Mouse (Mus musculus) lung, embryonic 14.5 days (tissue): ENCODE measurements around the gene Gm3336. TPM values are rescaled to one million over a fixed set of nuclear protein-coding genes. Genes with fewer than 3 reads are reported as not detected.
A peak's percentile ranks its signal among the peaks of the same experiment; 100 is the strongest.

Source experiments
- ATAC-seq: fragments of 200-750 bp; cut with Nextera tagmentation; 2 replicates; pipeline ENCODE4 v1.8.0; 2017; ENCODE audit warnings: mild to moderate bottlenecking, moderate TSS enrichment, moderate library complexity; ENCODE audit not compliant: insufficient read depth
- DNase-seq: peaks from one replicate; pipeline ENCODE4 v3.0.0-alpha.2; 2015
- H3K27ac ChIP-seq: fragments of 300-500 bp; sonication (generic); 2 replicates; pipeline ENCODE4 v1.5.1; 2014; ENCODE audit warnings: low read depth, mild to moderate bottlenecking, moderate library complexity
- H3K27me3 ChIP-seq: fragments of 300-500 bp; sonication (generic); 2 replicates; pipeline ENCODE4 v1.6.1; 2014; ENCODE audit warnings: low read length, control low read depth; ENCODE audit not compliant: insufficient read depth
- H3K36me3 ChIP-seq: fragments of 300-500 bp; sonication (generic); 2 replicates; pipeline ENCODE4 v1.6.1; 2014; ENCODE audit warnings: control low read depth; ENCODE audit not compliant: insufficient read depth
- H3K4me1 ChIP-seq: fragments of 300-500 bp; sonication (generic); 2 replicates; pipeline ENCODE4 v1.6.1; 2014; ENCODE audit warnings: antibody characterized with exemption, control low read depth; ENCODE audit not compliant: insufficient read depth
- H3K4me2 ChIP-seq: fragments of 300-500 bp; sonication (generic); 2 replicates; pipeline ENCODE4 v1.6.1; 2014; ENCODE audit warnings: mild to moderate bottlenecking
- H3K4me3 ChIP-seq: fragments of 300-500 bp; sonication (generic); 2 replicates; pipeline ENCODE4 v1.5.1; 2014; ENCODE audit warnings: low read depth, low read length
- H3K9ac ChIP-seq: fragments of 300-500 bp; sonication (generic); 2 replicates; pipeline ENCODE4 v1.6.1; 2014
- H3K9me3 ChIP-seq: fragments of 300-500 bp; sonication (generic); 2 replicates; pipeline ENCODE4 v1.6.1; 2016; ENCODE audit warnings: low read depth, low read length, control low read depth
- CTCF ChIP-seq: IDR thresholded peaks from 2 replicates; pipeline ENCODE4 v1.5.1; 2016; ENCODE audit warnings: antibody characterized with exemption, low read depth
- WGBS: fragments of 180-500 bp; shearing (Covaris S2); extraction: QIAGEN DNeasy Blood & Tissue Kit; methylation state at CpG from one replicate; pipeline ENCODE4 v1.1.7; 2014; 5-methylcytosine and 5-hydroxymethylcytosine counted together
- polyA plus RNA-seq: library from polyadenylated mRNA; unstranded; fragments of >200 nt; fragmentation: Nextera tagmentation; extraction: Ambion mirVana; gene quantifications from 2 replicates; pipeline ENCODE4 v1.2.1, GENCODE M21; 2014

Gm3336 gene
- not detected in 2 replicates for polyA plus RNA-seq

- Histone ChIP-seq H3K4me1 (no peaks in the 10 kb centered on the region), H3K36me3 (no peaks in the 10 kb centered on the region), H3K27ac (no peak within 1 kb of the TSS), H3K4me3 (no peak within 1 kb of the TSS), H3K9ac (no peak within 1 kb of the TSS), H3K27me3 (no peaks in the 10 kb centered on the region), H3K4me2 (no peak within 1 kb of the TSS), H3K9me3 (no peaks in the 10 kb centered on the region)
- WGBS, result 2% methylated on average over 19 of the region's 19 CpGs
- DNase-seq, result peak; percentile 61
- peak; percentile 89 for TF ChIP-seq CTCF
- ATAC-seq, result peak; percentile 11; the same call in 1 of the 2 replicates
Measured at GRCm38 (mm10) chr8:70718297-70718696, at the start of gene Gm3336. TSS of gene Gm3336 (plus strand) at chr8:70718543.

GRCm38 (mm10) chr8:70671615-70672324 is 46.6 kb upstream of the Gm3336 start:
- no peaks in the 10 kb centered on the region for H3K27me3 ChIP-seq
- peaks cover 3% of the 10 kb centered on the region; the same call in 1 of the 2 replicates for H3K36me3 ChIP-seq
- peaks cover 10% of the 10 kb centered on the region for H3K4me1 ChIP-seq
- 63% methylated on average over 10 of the region's 10 CpGs for WGBS
- DNase-seq (no peak), ATAC-seq (no peak)
- H3K4me2 ChIP-seq, result no peak overlapping the region
- H3K4me3 ChIP-seq, result no peak overlapping the region
- no peak overlapping the region for H3K9ac ChIP-seq
- no peaks in the 10 kb centered on the region for H3K9me3 ChIP-seq
- TF ChIP-seq CTCF, result no peak
- no peak overlapping the region for H3K27ac ChIP-seq

- Histone ChIP-seq H3K27ac (peak overlapping the region; percentile 77), H3K4me2 (peak overlapping the region; percentile 93), H3K4me3 (peak overlapping the region; percentile 68), H3K4me1 (peaks cover 10% of the 10 kb centered on the region), H3K9ac (peak overlapping the region; percentile 53), H3K9me3 (no peaks in the 10 kb centered on the region), H3K27me3 (no peaks in the 10 kb centered on the region), H3K36me3 (peaks cover 7% of the 10 kb centered on the region; the same call in 1 of the 2 replicates)
- DNase-seq (no peak), ATAC-seq (no peak; the same call in 1 of the 2 replicates)
- TF ChIP-seq CTCF, result no peak
- WGBS, result 38% methylated on average over 19 of the region's 19 CpGs
Measured at GRCm38 (mm10) chr8:70672325-70673078, 45.8 kb upstream of the Gm3336 start.

- H3K4me2 ChIP-seq, result peak within 1 kb of the TSS; percentile 93
- no peaks in the 10 kb centered on the region for H3K9me3 ChIP-seq
- peak within 1 kb of the TSS; percentile 79 for H3K9ac ChIP-seq
- H3K4me3 ChIP-seq, result peak within 1 kb of the TSS; percentile 68
- no peaks in the 10 kb centered on the region for H3K27me3 ChIP-seq
- peak within 1 kb of the TSS; percentile 95 for H3K27ac ChIP-seq
- H3K4me1 ChIP-seq, result peaks cover 10% of the 10 kb centered on the region
- WGBS, result under 1% methylated on average over 60 of the region's 60 CpGs
- peak; percentile 97 for ATAC-seq
- peak; percentile 100 for DNase-seq
- peaks cover 15% of the 10 kb centered on the region for H3K36me3 ChIP-seq
- peak; percentile 85 for TF ChIP-seq CTCF
Measured at GRCm38 (mm10) chr8:70673079-70673856, 45.1 kb upstream of the Gm3336 start, which contains the start of gene Lsm4. TSS of gene Lsm4 (plus strand) at chr8:70673248.

GRCm38 (mm10) chr8:70674109-70674508 is 44.2 kb upstream of the Gm3336 start:
- WGBS, result 70% methylated on average over 3 of the region's 3 CpGs

GRCm38 (mm10) chr8:70674716-70675115 is 43.6 kb upstream of the Gm3336 start:
- Histone ChIP-seq H3K9ac (no peak overlapping the region), H3K36me3 (peaks cover 29% of the 10 kb centered on the region), H3K4me3 (peak overlapping the region; percentile 68; the same call in 1 of the 2 replicates), H3K4me1 (peaks cover 10% of the 10 kb centered on the region), H3K27me3 (no peaks in the 10 kb centered on the region), H3K9me3 (no peaks in the 10 kb centered on the region), H3K27ac (peak overlapping the region; percentile 95; the same call in 1 of the 2 replicates), H3K4me2 (peak overlapping the region; percentile 93)
- TF ChIP-seq CTCF, result no peak
- ATAC-seq (no peak), DNase-seq (no peak)
- 70% methylated on average over 4 of the region's 4 CpGs for WGBS

More at GRCm38 (mm10) chr8:70674109-70674508, 44.2 kb upstream of the Gm3336 start:
- Histone ChIP-seq H3K4me1 (peaks cover 10% of the 10 kb centered on the region), H3K9ac (peak overlapping the region; percentile 79), H3K9me3 (no peaks in the 10 kb centered on the region), H3K36me3 (peaks cover 23% of the 10 kb centered on the region), H3K4me2 (peak overlapping the region; percentile 93), H3K27me3 (no peaks in the 10 kb centered on the region), H3K27ac (peak overlapping the region; percentile 95), H3K4me3 (peak overlapping the region; percentile 68)
- no peak for TF ChIP-seq CTCF
- no peak for DNase-seq
- ATAC-seq, result no peak
